Mouse (Mus musculus): ENCODE results near the gene Cd1d1. TPM values are rescaled to one million over a fixed set of nuclear protein-coding genes. Genes with fewer than 3 reads are reported as not detected.
A peak's percentile ranks its signal among the peaks of the same experiment; 100 is the strongest.
"Not testable (repeated sequence)": the region's sequence is repeated elsewhere in the genome, so short reads cannot be mapped to it uniquely, and the experiment has no call there.

Cd1d1 gene
- under 1 TPM; 0.82 to 0.99 TPM for total RNA-seq (2021)

DNA sequence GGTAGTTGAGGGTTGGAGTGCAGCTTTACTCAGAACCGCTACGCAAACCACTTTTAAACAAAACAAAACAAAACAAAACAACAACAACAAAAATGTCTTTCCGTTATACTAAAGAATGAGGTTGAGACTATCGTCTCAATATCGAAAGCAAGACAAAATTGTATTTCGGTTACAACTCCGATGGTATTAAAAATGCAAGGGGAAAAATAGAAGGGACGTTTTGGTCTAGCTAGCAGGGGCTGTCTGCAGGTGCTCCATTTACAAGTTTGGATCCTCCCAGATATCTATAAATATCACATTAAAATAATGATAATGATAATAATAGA lies at the start of gene Cd1d1:
TSS of gene Cd1d1 (minus strand) at position 27 of the 326 bp plus-strand sequence.
- no peak for DNase-seq

DNA sequence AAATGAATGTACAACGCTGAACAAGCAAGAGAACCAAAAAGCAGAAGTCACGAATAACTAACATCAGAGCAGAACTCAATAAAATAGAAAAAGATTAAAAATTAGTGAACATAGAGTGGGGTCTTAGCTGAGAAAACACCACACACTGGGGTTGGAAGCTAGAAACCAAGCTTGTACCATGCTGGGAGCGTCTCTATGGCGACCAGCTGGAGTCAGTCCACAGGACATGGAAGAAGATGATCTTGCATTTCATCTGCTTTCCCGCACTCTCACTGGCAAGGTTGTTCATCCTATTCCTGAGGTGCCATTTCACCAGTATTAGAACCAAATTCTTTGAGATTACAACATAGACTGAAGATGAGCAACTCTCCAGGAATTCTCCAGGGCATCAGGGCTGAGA lies 48.6 kb upstream of the Cd1d1 start:
- DNase-seq = no peak

DNA sequence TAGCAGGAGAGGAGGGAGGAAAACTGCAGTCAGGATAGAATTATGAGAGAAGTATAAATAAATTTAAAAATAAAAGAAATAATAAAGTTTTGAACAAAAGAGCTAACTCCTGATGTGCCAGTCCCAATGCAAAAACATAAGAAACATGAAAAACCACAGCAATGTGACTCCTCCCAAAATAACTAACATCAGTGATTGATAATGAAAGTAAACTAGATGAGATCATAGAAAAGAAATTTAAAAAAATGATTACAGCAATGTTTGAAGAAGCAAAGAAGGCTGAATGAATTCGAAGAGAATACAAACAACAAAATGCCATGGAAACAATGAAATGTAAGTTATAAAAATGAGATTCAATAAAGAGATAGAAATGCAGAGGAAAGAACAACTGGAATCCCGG lies 42.5 kb upstream of the Cd1d1 start:
- DNase-seq = no peak

DNA sequence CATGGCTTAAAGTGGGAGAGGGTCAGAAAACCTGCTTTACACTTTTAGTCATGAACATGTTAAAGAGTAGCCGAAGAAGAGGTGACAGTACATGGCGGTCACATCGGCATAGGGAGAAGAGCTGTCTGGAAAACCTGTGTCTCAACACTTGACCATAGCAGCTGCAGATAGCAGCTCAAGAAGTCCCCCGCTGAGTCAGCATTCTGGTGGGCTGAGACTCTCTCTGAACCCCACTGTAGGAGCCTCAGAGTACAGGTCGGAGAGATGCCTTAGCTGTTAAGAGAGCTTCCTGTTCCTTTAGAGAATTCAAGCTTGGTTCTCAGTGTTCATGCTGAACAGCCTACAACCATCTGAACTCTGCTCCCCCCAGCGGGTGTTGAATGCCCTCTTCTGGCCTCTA lies 39.3 kb upstream of the Cd1d1 start:
- DNase-seq = no peak

DNA sequence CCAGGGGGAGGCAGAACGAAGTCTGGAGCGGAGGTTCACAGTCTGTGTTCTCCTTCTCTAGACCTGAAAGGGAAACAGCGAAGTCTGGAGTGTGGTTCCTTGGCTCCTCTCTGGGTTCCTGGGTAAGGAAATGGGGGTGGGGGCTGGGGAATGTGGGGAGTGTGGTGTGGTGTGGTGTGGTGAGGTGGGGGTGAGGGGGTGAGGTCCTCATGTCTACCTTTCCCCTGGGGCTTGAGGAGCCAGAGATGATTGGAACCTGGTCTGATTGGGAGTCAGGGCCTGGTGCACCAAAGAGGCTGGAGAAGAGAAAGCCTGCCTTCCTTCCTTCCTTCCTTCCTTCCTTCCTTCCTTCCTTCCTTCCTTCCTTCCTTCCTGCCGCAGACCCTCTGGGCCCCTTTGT lies 34.8 kb upstream of the Cd1d1 start:
- no peak for DNase-seq

DNA sequence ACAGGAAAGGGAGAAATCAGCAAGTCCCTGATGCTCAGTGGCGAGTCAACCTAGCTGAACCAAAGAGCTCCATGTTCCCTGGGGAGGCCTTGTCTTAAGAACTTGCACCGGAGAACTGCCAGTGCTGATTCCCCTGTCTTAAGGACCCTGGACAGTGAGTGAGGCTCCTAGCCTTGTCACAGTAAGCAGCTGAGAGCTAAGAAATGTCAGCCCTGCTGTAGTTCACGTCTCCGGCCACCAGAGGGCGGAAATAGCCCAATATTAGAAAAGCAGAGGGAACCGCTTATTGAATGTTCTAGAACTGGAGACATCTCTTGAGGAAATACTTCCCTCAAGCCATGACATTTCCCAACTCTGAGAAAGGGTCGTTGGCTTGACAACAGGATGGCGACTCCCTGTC lies 34.1 kb upstream of the Cd1d1 start:
- peak; percentile 71 to 74 for DNase-seq

DNA sequence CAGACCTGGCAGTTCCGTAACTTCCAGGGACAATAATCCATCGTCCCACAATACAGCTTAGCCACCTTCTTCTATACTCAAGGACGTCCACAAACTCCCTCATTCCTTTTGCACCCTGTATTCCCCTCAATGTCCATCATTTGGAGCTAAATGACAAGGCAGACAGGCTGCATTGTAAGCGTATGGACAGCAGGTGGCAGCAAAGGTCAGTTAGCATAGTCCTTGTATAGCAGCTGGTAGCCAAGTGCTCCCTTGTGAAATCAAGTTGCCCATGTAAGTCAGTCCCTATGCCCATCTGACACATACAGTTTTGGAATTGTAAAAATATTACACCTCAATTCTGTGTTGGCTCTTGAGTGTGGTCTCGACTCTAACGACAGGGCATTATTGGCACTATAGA lies 31.6 kb upstream of the Cd1d1 start:
- DNase-seq = peak; percentile 60 to 62

DNA sequence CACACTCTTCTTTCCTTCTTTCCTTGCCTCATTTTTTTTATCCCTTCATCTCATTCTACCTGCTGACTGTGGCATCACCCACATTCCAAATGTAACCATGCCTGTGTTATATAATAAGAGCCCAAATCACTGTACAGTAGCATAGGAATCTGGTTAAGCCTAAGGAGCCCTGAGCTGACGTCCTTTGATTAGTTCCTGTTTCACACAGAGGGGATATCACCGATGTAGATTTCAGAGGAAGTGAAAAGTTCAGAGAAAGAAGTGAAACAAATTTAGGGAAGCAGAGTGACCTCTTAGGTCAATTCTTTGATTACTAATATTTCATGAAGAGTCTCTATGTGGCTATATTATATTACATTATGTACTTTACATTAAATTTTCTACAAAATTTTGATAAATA lies 18.5 kb upstream of the Cd1d1 start:
- no peak for DNase-seq

DNA sequence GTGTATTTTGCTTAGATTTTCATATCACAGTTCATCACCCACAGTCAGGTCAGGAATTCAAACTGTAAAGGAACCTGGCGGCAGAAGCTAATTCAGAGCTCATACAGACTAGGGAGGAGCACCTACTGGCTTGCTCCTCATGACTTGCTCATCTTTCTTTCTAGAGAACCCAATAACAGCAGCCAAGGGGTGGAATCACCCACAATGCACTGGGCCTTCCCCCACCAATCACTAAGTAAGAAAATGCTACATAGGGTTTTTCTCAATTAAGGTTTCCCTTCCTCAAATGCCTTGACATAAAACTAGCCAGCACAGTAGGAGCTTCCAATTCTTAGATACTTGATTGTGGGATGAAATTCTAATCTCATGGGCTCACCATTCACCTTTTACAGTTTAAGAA lies 17.8 kb upstream of the Cd1d1 start:
- no peak for DNase-seq

DNA sequence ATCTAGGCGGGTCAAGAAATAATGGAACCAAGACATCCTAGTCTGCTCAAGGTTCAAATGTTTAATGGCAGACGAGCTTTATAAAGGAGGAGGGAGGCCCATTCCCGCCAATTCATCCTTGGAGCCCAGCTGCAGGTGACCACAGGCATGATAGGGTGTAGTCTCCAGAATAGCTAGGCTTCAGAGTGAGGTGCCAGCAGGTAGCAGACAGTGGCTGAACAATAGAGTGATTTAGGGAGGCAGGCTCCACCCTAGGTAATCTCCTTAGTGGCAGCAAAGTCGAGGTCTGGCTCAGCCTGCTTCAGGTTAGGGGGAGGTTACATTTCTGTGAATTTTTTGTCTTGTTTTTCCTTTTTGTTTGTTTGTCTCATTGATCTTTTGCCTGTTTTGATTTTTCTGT lies 16.7 kb upstream of the Cd1d1 start:
- no peak for DNase-seq

DNA sequence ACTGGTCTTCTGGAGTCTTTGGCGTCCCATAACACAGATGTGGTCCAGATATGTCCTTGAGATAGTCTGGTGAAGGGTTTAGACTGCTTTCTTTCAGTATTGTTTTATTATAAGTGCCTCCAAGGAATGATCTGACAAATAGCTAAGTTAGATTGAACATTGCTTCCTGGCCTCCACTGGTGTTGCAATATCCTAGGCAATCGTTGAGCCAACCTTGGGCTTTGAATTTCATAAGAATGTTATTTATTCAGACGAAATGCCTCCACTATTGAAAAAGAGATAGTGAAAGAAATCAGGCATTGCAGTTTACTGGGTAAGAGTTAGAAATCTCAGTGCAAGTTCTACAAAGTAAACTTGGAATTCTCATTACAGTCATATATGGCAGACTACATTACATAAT lies 13.2 kb upstream of the Cd1d1 start:
- not testable (repeated sequence) for DNase-seq

DNA sequence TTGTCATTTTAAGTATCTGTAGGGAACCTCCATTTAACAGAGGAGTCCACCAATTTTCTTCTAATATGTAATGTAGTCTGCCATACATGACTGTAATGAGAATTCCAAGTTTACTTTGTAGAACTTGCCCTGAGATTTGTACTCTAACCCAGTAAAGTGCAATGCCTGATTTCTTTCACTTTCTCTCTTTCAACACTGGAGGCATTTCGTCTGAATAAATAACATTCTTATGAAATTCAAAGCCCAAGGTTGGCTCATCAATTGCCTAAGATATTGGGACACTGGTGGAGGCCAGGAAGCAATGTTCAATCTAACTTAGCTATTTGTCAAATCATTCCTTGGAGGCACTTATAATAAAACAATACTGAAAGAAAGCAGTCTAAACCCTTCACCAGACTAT lies 9.0 kb upstream of the Cd1d1 start:
- not testable (repeated sequence) for DNase-seq

DNA sequence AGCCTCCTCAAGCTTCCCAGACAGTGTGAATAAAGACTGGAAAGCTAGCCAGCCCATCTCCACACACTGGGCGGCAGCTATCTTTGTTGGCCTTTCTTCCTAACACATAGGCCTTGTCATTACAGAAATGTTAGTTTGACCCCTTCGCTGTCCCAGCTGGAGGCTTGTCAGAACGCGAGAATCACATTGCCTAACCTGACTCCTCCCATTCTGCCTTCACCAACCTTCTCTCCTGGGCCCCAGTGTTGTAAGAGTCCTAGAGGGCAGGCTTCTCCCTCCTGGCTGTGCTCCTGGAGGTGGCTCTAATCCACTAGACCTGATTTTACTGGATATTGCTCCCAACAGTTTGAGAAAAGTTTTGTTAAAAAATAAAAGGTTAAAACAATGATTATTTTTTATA lies 1.4 kb upstream of the Cd1d1 start:
- DNase-seq = no peak

DNA sequence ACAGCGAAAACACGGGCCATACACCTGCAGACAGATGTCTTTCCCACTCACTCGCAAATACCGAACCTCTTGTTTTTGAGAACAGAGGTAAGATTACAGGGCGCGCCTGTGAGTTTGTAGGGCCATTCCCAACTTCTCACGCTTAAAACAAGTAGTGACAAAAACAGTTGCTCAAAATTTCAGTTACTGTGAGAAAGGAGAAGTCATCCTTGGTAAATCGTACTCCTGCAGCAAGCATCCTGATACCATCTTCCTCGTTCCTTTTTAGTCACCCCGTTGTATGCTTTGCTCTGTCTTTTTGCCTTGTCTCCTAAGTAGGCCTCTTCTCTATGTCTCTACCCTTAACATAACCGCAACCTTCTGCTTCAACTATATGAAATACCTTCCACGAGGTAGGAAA lies 810 bp upstream of the Cd1d1 start:
- DNase-seq = no peak

DNA sequence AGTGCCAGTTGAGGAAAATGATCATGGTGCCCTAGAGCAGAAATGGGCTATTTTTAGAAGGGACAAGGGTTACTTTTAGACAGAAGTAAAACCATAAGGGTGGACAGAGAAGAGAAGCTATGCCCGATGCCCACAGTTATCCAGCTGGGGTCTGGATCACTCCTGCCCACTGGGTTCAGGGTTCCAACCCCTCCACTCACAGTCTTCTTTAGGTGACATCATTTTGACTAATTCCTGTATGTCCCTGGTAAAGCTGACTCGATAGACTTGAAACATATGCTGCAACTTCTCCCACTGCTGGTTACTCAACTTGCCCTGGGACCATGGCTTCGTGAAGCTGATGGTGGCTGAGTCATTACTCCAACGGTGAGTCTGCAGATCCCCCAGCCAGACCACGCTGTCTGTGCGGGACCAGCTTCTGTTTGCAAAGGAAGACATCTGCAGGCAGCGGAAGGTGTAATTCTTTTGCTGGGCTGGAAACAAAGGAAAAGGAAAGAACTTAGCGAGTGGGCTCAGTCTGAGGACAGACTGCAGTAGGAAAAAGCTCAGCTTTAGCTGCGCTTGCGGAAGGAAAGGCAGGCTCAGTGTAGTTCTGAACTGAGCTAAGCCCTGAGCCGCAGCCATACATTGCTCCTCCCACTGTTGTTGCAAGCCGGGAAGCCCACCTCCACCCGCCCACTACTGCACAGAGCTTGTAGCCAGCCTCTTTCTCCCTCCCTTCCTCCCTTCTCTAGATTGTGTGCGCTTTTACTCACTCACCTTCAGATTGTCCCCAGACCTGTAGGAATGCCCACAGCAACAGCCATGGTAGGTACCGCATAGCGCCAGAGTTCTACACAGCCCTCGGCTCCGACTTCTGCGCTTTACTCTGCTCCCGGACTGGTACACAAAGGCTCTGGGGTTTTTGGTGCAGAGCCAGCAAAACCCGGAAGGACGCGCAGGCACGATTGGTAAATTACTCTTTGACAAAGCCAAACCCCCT lies 517 bp downstream of the Cd1d1 start:
- peak; percentile 29 to 30 for DNase-seq

DNA sequence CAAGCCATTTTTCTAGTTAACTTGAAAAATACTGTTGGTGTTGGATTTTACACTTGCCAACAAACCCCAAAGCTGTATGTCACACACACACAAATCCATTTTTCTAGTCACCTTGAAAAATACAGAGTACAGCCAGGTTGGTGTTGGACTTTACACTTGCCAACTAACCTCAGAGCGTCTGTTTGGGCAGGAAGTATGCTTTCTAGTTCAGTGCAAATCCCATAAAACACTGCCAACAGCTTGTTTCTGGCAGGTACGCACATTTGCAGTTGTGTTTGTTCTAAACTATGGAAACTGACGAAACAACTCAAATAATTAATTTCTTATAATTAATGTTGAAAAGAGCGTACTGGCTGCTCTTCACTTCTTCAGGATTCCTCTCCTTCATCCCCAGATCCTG lies 3.1 kb downstream of the Cd1d1 start:
- DNase-seq = no peak

DNA sequence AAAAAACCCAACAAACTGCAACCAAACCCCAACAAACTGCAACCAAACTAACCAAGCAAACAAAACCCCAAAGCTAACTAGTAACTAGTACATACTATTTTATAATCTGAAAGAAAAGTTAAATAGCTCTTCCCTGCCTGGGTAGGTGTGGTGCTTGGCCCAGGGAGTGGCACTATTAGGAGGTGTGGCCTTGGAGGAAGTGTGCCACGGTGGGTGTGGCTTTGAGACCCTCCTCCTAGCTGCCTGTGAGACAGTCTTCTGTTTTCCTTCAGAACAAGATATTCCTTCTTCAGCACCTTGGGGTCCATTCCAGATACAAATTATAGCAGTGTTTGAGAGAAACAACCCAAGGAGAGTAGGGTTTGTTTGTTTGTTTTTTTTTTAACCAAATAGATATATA lies 3.9 kb downstream of the Cd1d1 start:
- no peak for DNase-seq

DNA sequence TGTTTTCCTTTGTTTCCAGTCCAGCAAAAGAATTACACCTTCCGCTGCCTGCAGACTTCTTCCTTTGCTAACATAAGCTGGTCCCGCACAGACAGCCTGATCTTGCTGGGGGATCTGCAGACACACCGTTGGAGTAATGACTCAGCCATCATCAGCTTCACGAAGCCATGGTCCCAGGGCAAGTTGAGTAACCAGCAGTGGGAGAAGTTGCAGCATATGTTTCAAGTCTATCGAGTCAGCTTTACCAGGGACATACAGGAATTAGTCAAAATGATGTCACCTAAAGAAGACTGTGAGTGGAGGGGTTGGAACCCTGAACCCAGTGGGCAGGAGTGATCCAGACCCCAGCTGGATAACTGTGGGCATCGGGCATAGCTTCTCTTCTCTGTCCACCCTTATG lies 12.3 kb downstream of the Cd1d1 start:
- not testable (repeated sequence) for DNase-seq

DNA sequence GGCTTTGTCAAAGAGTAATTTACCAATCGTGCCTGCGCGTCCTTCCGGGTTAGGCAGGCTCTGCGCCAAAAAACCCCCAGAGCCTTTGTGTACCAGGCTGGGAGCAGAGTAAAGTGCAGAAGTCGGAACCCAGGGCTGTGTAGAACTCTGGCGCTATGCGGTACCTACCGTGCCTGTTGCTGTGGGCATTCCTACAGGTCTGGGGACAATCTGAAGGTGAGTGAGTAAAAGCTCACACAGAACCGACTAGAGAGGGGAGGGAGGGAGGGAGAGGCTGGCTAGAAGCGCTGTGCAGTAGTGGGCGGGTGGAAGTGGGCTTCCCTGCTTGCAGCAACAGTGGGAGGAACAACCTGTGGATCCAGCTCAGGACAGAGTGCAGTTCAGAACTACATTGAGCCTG lies 12.8 kb downstream of the Cd1d1 start:
- no peak for DNase-seq

DNA sequence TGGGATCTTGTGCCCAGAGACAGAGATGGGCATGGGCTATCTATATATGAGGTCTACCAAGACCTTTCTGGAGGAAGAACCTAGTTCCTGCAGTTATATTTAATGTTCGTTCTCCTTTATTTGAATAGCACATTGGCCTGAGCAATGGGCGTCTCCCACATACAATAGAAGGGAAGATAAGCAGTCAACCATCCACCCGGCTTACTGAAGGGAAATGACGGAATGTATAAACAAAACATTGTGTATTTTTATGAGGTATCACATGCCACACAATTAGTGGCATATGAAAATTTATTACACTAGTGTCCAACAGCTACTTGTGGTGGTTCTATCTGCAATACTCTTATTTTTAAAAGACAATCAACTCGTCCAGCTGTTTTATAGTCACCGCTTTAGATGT lies 15.9 kb downstream of the Cd1d1 start:
- no peak for DNase-seq

DNA sequence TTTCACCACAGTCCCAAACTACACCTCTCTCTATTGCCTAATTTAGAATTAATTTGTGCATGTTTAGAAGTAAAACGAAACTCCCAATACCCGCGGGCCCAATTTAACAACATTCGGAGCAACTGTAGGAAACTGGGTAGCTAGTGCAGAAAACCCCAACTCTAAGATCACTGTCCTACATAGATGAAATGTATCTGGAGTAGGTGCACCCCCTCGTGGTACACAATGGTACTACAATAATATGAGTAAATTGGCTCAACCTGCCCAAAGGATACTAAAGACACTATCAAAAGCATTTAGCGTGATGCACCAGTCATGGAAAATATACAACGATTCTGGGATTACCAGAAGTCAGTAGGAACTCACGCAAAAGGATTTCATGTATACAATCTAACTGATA lies 22.7 kb downstream of the Cd1d1 start:
- DNase-seq = peak; percentile 13 to 64

DNA sequence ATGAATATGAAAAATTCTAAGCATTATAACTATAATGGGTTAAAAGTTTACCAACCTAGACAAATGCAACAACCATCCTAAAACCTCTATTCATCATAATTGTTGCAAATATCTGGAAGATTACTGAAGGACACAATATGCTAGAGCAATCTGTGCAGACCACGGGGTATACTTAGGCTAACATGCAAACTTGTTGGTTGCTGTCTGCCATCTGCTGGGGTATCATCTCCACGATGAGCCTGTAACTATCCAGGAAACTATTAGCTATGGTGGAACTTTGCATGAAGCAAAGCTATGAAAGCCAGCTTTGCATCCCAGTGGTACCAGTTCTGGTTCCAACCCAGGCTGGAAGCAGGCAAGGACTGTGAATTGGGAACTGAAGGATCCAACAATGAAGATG lies 24.1 kb downstream of the Cd1d1 start:
- peak; percentile 13 to 22 for DNase-seq

DNA sequence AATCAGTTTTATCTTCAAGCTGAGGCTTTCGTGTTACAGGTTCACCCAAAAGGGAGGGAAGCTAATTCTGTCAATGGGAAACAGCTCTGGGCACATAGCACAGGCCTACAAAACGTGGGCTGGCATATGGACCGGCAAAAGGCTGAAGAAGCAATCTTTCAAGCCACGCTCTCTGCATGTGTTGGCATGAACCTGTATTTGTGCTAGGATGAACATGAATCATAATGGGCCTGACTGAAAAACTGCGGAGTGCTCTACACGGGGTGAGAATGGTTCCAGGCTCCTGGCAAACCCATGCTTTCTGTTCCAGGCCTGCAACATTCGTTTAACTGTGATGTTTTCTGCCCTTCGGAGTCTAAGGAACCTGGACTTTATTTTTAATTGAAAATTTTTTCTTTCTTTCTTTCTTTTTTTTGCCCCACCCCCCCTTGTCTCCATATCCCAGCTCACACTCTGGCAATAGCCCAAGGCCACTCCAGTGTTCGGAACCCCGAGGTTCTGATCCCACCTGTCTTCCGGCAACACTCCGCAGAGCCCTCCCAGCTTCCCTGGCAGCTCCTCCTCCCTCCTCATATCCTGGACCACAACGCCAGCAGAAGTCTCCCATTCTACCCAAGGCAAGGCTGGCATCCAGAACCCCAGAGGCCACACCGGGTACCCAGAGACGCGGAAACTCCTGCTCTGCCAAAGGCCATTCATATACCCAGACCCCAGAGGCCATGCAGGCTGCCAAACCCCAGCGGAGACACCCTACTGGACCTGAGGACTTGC lies 36.4 kb downstream of the Cd1d1 start:
- DNase-seq = no peak

DNA sequence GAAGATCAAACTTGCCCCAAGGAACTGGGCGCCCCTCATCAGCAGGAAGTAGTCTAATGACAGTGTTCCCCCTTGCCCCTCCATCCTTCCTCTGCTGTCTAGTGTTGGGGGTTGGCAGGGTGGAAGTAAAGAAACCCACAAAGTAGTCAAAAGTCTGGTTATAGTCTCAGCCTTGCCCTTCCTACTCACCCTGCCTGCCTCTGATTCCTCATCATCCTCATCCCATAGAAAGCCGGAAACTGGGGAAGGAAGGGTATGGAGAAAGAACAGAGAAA lies 37.9 kb downstream of the Cd1d1 start:
- no peak for DNase-seq
